In genomic region chr14:46240896-46241295, GRCm38 (mm10) we compare ENCODE assay signal across 19 mouse cellular contexts.
DNase-seq lines count a peak whose midpoint lies in the region; ATAC-seq lines count a peak whose summit lies in the region.
"Had no signal": no experiment of that assay in that cellular context is flagged by ENCODE, and none has a peak within 500 bp of the region (broad histone marks: within the 10 kb centered on the region; RNA-seq: fewer than 3 reads in every experiment).

No protein-coding gene starts in this region.

- H3K9ac ChIP-seq in forebrain, embryonic 14.5 days (ENCODE audit: low read length) = no peak overlapping the region
- H3K9ac ChIP-seq in heart, embryonic 16.5 days (ENCODE audit: low read length) = no peak overlapping the region
- no peak overlapping the region for H3K9ac ChIP-seq in neural tube, embryonic 13.5 days
- H3K9ac ChIP-seq: liver, embryonic 15.5 days had no signal

- 82% methylated on average over 2 of the region's 2 CpGs for WGBS in forebrain, embryonic 14.5 days
- WGBS in forebrain, embryonic 10.5 days = 89% methylated on average over 2 of the region's 2 CpGs
- WGBS in heart, embryonic 16.5 days = 45% methylated on average over 2 of the region's 2 CpGs
- WGBS in neural tube, embryonic 13.5 days = 71% methylated on average over 2 of the region's 2 CpGs

- no peaks in the 10 kb centered on the region for H3K9me3 ChIP-seq in forebrain, embryonic 14.5 days (replicated peaks; ENCODE audit: control insufficient read depth, low read length)
- no peaks in the 10 kb centered on the region for H3K9me3 ChIP-seq in forebrain, embryonic 10.5 days
- no peaks in the 10 kb centered on the region for H3K9me3 ChIP-seq in heart, embryonic 16.5 days (replicated peaks; ENCODE audit: control insufficient read depth, low read length)
- no peaks in the 10 kb centered on the region for H3K9me3 ChIP-seq in neural tube, embryonic 13.5 days
- H3K9me3 ChIP-seq: hindbrain, embryonic 10.5 days; liver, embryonic 15.5 days had no signal

- DNase-seq in forebrain, embryonic 14.5 days (ENCODE audit: low spot score) = peak; percentile 20
- DNase-seq in forebrain, embryonic 10.5 days (ENCODE audit: extremely low spot score, low spot score) = no peak
- no peak for DNase-seq in heart, postnatal 25 days (ENCODE audit: low spot score)
- no peak for DNase-seq in neural tube, embryonic 10.5 days (ENCODE audit: extremely low spot score, low spot score)
- DNase-seq in left cerebral cortex, postnatal 14 days (ENCODE audit: low spot score in 2 of 2) = no peak
- no peak for DNase-seq in kidney, postnatal 25 days
- DNase-seq: adrenal gland, postnatal 10 days; cerebellum, adult 8-10 months; cerebellum, postnatal 36 days; embryo, embryonic 11 days; retina, postnatal 1 day; right cerebral cortex, postnatal 25 days; spleen, adult 18-20 months had no signal

- H3K27me3 ChIP-seq in forebrain, embryonic 14.5 days (replicated peaks; ENCODE audit: control insufficient read depth, insufficient read depth, low read length) = no peaks in the 10 kb centered on the region
- H3K27me3 ChIP-seq in forebrain, embryonic 10.5 days (ENCODE audit: poor library complexity, severe bottlenecking) = no peaks in the 10 kb centered on the region
- no peaks in the 10 kb centered on the region for H3K27me3 ChIP-seq in heart, embryonic 16.5 days (ENCODE audit: control insufficient read depth, insufficient read depth, low read length)
- H3K27me3 ChIP-seq in neural tube, embryonic 13.5 days = no peaks in the 10 kb centered on the region
- H3K27me3 ChIP-seq: liver, embryonic 15.5 days had no signal

- no peaks in the 10 kb centered on the region for H3K36me3 ChIP-seq in forebrain, embryonic 14.5 days (ENCODE audit: control insufficient read depth, insufficient read depth, low read length)
- no peaks in the 10 kb centered on the region for H3K36me3 ChIP-seq in forebrain, embryonic 10.5 days (replicated peaks)
- no peaks in the 10 kb centered on the region for H3K36me3 ChIP-seq in heart, embryonic 16.5 days (ENCODE audit: control insufficient read depth, insufficient read depth)
- no peaks in the 10 kb centered on the region for H3K36me3 ChIP-seq in neural tube, embryonic 13.5 days
- H3K36me3 ChIP-seq: hindbrain, embryonic 10.5 days; liver, embryonic 15.5 days had no signal

- no peak overlapping the region for H3K4me3 ChIP-seq in forebrain, embryonic 14.5 days (ENCODE audit: low read depth, low read length)
- no peak overlapping the region for H3K4me3 ChIP-seq in forebrain, embryonic 10.5 days
- H3K4me3 ChIP-seq in heart, embryonic 16.5 days (ENCODE audit: low read length) = no peak overlapping the region
- no peak overlapping the region for H3K4me3 ChIP-seq in neural tube, embryonic 13.5 days
- H3K4me3 ChIP-seq: hindbrain, embryonic 10.5 days; layer of hippocampus, adult 2 months; liver, embryonic 15.5 days had no signal

- H3K4me2 ChIP-seq in forebrain, embryonic 14.5 days (ENCODE audit: low read length) = no peak overlapping the region
- H3K4me2 ChIP-seq in heart, embryonic 16.5 days (ENCODE audit: low read depth, low read length) = no peak overlapping the region
- no peak overlapping the region for H3K4me2 ChIP-seq in neural tube, embryonic 13.5 days
- H3K4me2 ChIP-seq: liver, embryonic 15.5 days had no signal

- intact Hi-C loops in heart, postnatal 25 days (cut with DNase I) = loop anchor here (5.0 kb wide), 1 partner anchor 146 kb away; no protein-coding TSS in a partner anchor
- intact Hi-C loops in left cerebral cortex, postnatal 14 days (cut with DNase I) = no loop called here

- no peaks in the 10 kb centered on the region for H3K4me1 ChIP-seq in forebrain, embryonic 14.5 days (ENCODE audit: control insufficient read depth, insufficient read depth, low read length)
- no peaks in the 10 kb centered on the region for H3K4me1 ChIP-seq in forebrain, embryonic 10.5 days
- H3K4me1 ChIP-seq in heart, embryonic 16.5 days (ENCODE audit: control insufficient read depth, insufficient read depth, low read length) = no peaks in the 10 kb centered on the region; the same call in 1 of the 2 replicates
- peaks cover 7% of the 10 kb centered on the region; the same call in 1 of the 2 replicates for H3K4me1 ChIP-seq in neural tube, embryonic 13.5 days (replicated peaks)
- H3K4me1 ChIP-seq: hindbrain, embryonic 10.5 days; liver, embryonic 15.5 days had no signal

- H3K27ac ChIP-seq in forebrain, embryonic 14.5 days (ENCODE audit: low read depth, low read length) = no peak overlapping the region
- H3K27ac ChIP-seq in forebrain, embryonic 10.5 days = no peak overlapping the region
- H3K27ac ChIP-seq in heart, embryonic 16.5 days (ENCODE audit: low read length) = 0 out of 2 replicates have a peak overlapping the region, but pooled peaks have one; percentile 14
- H3K27ac ChIP-seq in neural tube, embryonic 13.5 days (replicated peaks) = peak overlapping the region; percentile 9
- H3K27ac ChIP-seq: hindbrain, embryonic 10.5 days; layer of hippocampus, adult 2 months; liver, embryonic 15.5 days; macrophage had no signal

- ATAC-seq in forebrain, embryonic 14.5 days = peak; percentile 62
- ATAC-seq in heart, embryonic 16.5 days (replicated peaks; ENCODE audit: extremely low read depth, insufficient read depth, low FRiP score) = no peak
- peak; percentile 59 for ATAC-seq in neural tube, embryonic 13.5 days (ENCODE audit: low read depth)

Comparison
In these comparisons a context has a peak if more than half of its experiments do, and no peak if none do; other contexts are left out.
1. H3K27ac ChIP-seq: peak in heart, embryonic 16.5 days (single experiment) and neural tube, embryonic 13.5 days (single experiment); none in forebrain, embryonic 14.5 days (single experiment) and forebrain, embryonic 10.5 days (single experiment).